Mouse (Mus musculus): ENCODE data around the gene Spon1. TPM values are rescaled to one million over a fixed set of nuclear protein-coding genes. Genes with fewer than 3 reads are reported as not detected.
A peak's percentile ranks its signal among the peaks of the same experiment; 100 is the strongest.

The Spon1 gene
- total RNA-seq, 2 experiments from 2014 or later: 56.1 to 65.2 TPM

- no peak for DNase-seq (ENCODE audit: low spot score in 2 of 2)
Measured at GRCm38 (mm10) chr7:113839431-113839830, 73.6 kb downstream of the Spon1 start.

GRCm38 (mm10) chr7:113841521-113841920 lies 75.7 kb downstream of the Spon1 start:
- DNase-seq (ENCODE audit: low spot score in 2 of 2): no peak

GRCm38 (mm10) chr7:113843150-113843549 lies 77.4 kb downstream of the Spon1 start:
- no peak for DNase-seq (ENCODE audit: low spot score in 2 of 2)

GRCm38 (mm10) chr7:113845191-113845590 lies 79.4 kb downstream of the Spon1 start:
- DNase-seq (ENCODE audit: low spot score in 2 of 2): no peak

- DNase-seq (ENCODE audit: low spot score in 2 of 2): no peak
Measured at GRCm38 (mm10) chr7:113846553-113846952, 80.8 kb downstream of the Spon1 start.

GRCm38 (mm10) chr7:113847041-113847819 lies 81.4 kb downstream of the Spon1 start:
- DNase-seq (ENCODE audit: low spot score in 2 of 2): no peak

- DNase-seq (ENCODE audit: low spot score in 2 of 2): no peak
Measured at GRCm38 (mm10) chr7:113850389-113850788, 84.6 kb downstream of the Spon1 start.

GRCm38 (mm10) chr7:113855396-113855795 lies 89.6 kb downstream of the Spon1 start:
- DNase-seq (ENCODE audit: low spot score in 2 of 2): no peak

- DNase-seq (ENCODE audit: low spot score in 2 of 2): no peak
Measured at GRCm38 (mm10) chr7:113856067-113856466, 90.3 kb downstream of the Spon1 start.

GRCm38 (mm10) chr7:113859480-113859881 lies 93.7 kb downstream of the Spon1 start:
- DNase-seq (ENCODE audit: low spot score in 2 of 2): peak in 1 of 2 experiments; percentile 26

GRCm38 (mm10) chr7:113861964-113862363 lies 96.2 kb downstream of the Spon1 start:
- DNase-seq (ENCODE audit: low spot score in 2 of 2): no peak

- no peak for DNase-seq (ENCODE audit: low spot score in 2 of 2)
Measured at GRCm38 (mm10) chr7:113872846-113873245, 107.0 kb downstream of the Spon1 start.

- DNase-seq (ENCODE audit: low spot score in 2 of 2): no peak
Measured at GRCm38 (mm10) chr7:113877451-113877850, 111.7 kb downstream of the Spon1 start.

GRCm38 (mm10) chr7:113877926-113878325 lies 112.1 kb downstream of the Spon1 start:
- DNase-seq (ENCODE audit: low spot score in 2 of 2): no peak

GRCm38 (mm10) chr7:113879085-113879501 lies 113.3 kb downstream of the Spon1 start:
- no peak for DNase-seq (ENCODE audit: low spot score in 2 of 2)

GRCm38 (mm10) chr7:113880021-113880420 lies 114.2 kb downstream of the Spon1 start:
- no peak for DNase-seq (ENCODE audit: low spot score in 2 of 2)

GRCm38 (mm10) chr7:113890782-113891181 lies 125.0 kb downstream of the Spon1 start:
- DNase-seq (ENCODE audit: low spot score in 2 of 2): no peak

- no peak for DNase-seq (ENCODE audit: low spot score in 2 of 2)
Measured at GRCm38 (mm10) chr7:113891491-113891890, 125.7 kb downstream of the Spon1 start.

GRCm38 (mm10) chr7:113893944-113894662 lies 128.3 kb downstream of the Spon1 start:
- DNase-seq (ENCODE audit: low spot score in 2 of 2): no peak

- DNase-seq (ENCODE audit: low spot score in 2 of 2): no peak
Measured at GRCm38 (mm10) chr7:113895266-113895665, 129.5 kb downstream of the Spon1 start.

GRCm38 (mm10) chr7:113898388-113898787 lies 132.6 kb downstream of the Spon1 start:
- no peak for DNase-seq (ENCODE audit: low spot score in 2 of 2)

- DNase-seq (ENCODE audit: low spot score in 2 of 2): no peak
Measured at GRCm38 (mm10) chr7:113901511-113901910, 135.7 kb downstream of the Spon1 start.

Data from layer of hippocampus, postnatal 14 days (tissue).